Mouse (Mus musculus): ENCODE results near the gene Naa11. TPM values are rescaled to one million over a fixed set of nuclear protein-coding genes. Genes with fewer than 3 reads are reported as not detected.
A peak's percentile ranks its signal among the peaks of the same experiment; 100 is the strongest.

The Naa11 gene
- total RNA-seq (2014; rRNA removed) (not detected in 2 replicates), polyA plus RNA-seq (2015; fragmentation: Nextera tagmentation; extraction: Ambion mirVana) (0.05 and 0.08 TPM in 2 replicates)

DNA sequence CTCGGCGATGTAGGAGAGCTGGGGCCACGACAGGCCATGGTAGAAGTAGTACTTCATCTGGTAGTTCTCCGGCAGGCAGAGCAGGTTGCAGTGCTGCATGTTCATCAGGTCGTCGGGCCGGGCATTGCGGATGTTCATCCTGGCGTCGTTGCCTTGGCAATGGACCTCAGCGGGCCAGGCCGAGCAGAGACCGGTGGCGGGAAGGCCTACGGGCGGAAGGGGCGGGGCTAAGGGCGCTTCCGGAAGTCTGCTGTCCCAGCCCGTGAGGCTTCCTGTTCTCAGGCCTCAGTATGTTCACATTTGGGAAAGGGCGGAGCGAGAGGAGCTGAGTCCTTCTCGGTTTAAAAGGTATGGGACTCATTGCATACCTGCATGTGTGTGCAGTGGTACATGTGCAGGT, at the start of gene Naa11:
Gene Naa11 (minus strand): TSS at position 220 of the 400 bp plus-strand sequence.
- no peak for TF ChIP-seq CTCF (IDR thresholded peaks at IDR 0.05; ENCODE audit: low read depth)
- H3K9me3 ChIP-seq (ENCODE audit: low read length): no peaks in the 10 kb centered on the region
- WGBS: 97% methylated on average over 23 of the region's 23 CpGs
- H3K4me2 ChIP-seq (ENCODE audit: low read depth): no peak within 1 kb of the TSS
- ATAC-seq: no peak
- no peak within 1 kb of the TSS for H3K27ac ChIP-seq (ENCODE audit: low read depth, low read length)
- no peaks in the 10 kb centered on the region for H3K36me3 ChIP-seq (ENCODE audit: insufficient read depth)
- no peak within 1 kb of the TSS for H3K9ac ChIP-seq
- peaks cover 7% of the 10 kb centered on the region; the same call in 1 of the 2 replicates for H3K4me1 ChIP-seq (ENCODE audit: insufficient read depth)
- no peaks in the 10 kb centered on the region for H3K27me3 ChIP-seq (ENCODE audit: insufficient read depth, low read length)
- DNase-seq: no peak
- H3K4me3 ChIP-seq (ENCODE audit: low read depth, low read length): no peak within 1 kb of the TSS

DNA sequence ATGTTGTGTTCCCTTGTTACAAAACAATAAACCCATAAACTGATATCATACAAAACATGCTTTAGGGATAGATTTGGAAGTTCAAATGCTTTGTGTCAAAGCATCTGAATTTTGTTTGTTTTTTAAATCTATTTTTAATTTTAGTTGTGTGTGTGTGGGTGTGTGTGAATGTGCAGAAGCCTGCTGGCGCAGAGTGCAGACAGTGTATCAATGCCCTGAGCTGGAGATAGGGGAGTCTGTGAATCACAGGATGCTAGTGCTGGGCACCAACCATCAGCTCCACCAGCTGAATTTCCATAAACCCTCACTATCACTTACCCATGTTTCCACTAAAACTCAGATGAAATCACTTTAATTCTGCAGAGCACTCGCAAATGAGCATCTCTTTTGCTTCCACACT, 40.3 kb upstream of the Naa11 start:
- H3K4me2 ChIP-seq (ENCODE audit: low read depth): no peak overlapping the region
- no peak for TF ChIP-seq CTCF (IDR thresholded peaks at IDR 0.05; ENCODE audit: low read depth)
- no peaks in the 10 kb centered on the region for H3K9me3 ChIP-seq (ENCODE audit: low read length)
- 0 out of 2 replicates have a peak, but pooled peaks cover 4% of the 10 kb centered on the region for H3K4me1 ChIP-seq (ENCODE audit: insufficient read depth)
- H3K4me3 ChIP-seq (ENCODE audit: low read depth, low read length): no peak overlapping the region
- H3K36me3 ChIP-seq (ENCODE audit: insufficient read depth): no peaks in the 10 kb centered on the region
- H3K9ac ChIP-seq: no peak overlapping the region
- no peak overlapping the region for H3K27ac ChIP-seq (ENCODE audit: low read depth, low read length)
- DNase-seq: no peak
- WGBS: 92% methylated on average over 2 of the region's 2 CpGs
- ATAC-seq: no peak
- no peaks in the 10 kb centered on the region for H3K27me3 ChIP-seq (ENCODE audit: insufficient read depth, low read length)

DNA sequence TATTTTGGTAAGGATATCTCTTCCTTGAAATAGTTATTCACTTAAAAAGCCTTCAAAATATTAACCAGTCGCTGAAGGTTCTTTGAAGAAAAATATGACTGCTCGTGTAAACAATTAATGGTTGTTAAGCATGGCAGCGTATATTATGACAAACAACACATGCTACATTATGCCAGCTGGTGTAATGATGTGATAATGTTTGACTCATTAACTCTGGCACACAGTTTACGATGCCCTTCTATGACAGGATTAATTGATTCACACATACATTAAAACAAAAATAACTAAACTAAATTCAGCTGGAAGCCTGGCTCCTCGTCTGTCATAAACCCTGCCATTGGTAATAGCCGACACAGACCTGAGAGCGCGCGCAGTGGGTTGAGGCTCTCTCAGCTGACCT, 37.8 kb upstream of the Naa11 start:
- no peak overlapping the region for H3K4me3 ChIP-seq (ENCODE audit: low read depth, low read length)
- 56% methylated on average over 9 of the region's 9 CpGs for WGBS
- H3K4me2 ChIP-seq (ENCODE audit: low read depth): no peak overlapping the region
- no peak overlapping the region for H3K27ac ChIP-seq (ENCODE audit: low read depth, low read length)
- H3K9ac ChIP-seq: no peak overlapping the region
- H3K27me3 ChIP-seq (ENCODE audit: insufficient read depth, low read length): no peaks in the 10 kb centered on the region
- H3K36me3 ChIP-seq (ENCODE audit: insufficient read depth): no peaks in the 10 kb centered on the region
- H3K9me3 ChIP-seq (ENCODE audit: low read length): no peaks in the 10 kb centered on the region
- TF ChIP-seq CTCF (IDR thresholded peaks at IDR 0.05; ENCODE audit: low read depth): no peak
- ATAC-seq: no peak
- 0 out of 2 replicates have a peak, but pooled peaks cover 4% of the 10 kb centered on the region for H3K4me1 ChIP-seq (ENCODE audit: insufficient read depth)
- no peak for DNase-seq

DNA sequence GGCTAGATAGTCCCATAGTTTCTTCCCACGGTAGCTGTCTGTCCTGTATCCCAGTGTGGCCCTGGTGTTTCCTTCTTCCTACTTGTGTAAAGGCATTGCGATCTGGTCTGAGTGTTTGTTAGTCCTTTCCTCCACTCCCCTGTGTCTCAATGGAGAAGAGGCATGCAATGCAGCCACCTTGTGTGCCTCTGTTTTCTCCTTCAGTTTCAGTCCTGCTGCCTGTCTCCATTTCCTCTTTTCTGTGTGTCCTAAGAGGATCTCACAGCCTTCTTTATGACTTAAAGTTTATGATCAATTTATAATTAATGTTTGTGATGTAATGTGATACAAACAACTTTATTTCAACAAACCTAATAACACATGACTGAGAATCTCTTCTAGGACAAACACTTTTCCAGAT, 29.5 kb upstream of the Naa11 start:
- WGBS: 94% methylated on average over 2 of the region's 2 CpGs
- no peak overlapping the region for H3K27ac ChIP-seq (ENCODE audit: low read depth, low read length)

DNA sequence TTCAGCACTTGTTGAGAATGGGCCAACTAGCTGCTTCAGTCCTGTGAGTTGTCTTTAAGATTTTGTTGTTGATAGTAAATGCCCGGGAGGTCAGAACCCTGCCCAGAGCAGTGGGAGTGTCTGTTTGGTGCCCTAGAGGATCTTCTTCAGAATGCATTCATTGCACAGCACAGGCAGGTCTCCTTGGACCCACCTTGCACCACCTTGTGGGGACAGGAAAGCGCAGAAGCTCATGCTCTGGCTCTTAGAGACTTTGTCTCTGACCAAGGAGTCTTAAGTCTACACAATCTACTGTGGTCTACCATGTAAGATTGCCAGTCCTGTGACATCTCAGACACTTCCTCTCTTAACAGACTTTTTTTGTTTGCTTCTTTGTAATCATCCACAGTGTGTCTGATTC, 25.0 kb upstream of the Naa11 start:
- no peak for DNase-seq
- no peaks in the 10 kb centered on the region for H3K27me3 ChIP-seq (ENCODE audit: insufficient read depth, low read length)
- no peaks in the 10 kb centered on the region for H3K9me3 ChIP-seq (ENCODE audit: low read length)
- no peak overlapping the region for H3K9ac ChIP-seq
- no peaks in the 10 kb centered on the region for H3K4me1 ChIP-seq (ENCODE audit: insufficient read depth)
- 81% methylated on average over 2 of the region's 2 CpGs for whole genome bisulfite sequencing
- no peak overlapping the region for H3K4me2 ChIP-seq (ENCODE audit: low read depth)
- no peak overlapping the region for H3K27ac ChIP-seq (ENCODE audit: low read depth, low read length)
- no peak for TF ChIP-seq CTCF (IDR thresholded peaks at IDR 0.05; ENCODE audit: low read depth)
- H3K36me3 ChIP-seq (ENCODE audit: insufficient read depth): no peaks in the 10 kb centered on the region
- no peak overlapping the region for H3K4me3 ChIP-seq (ENCODE audit: low read depth, low read length)
- no peak for ATAC-seq

More for the DNA sequence above, 29.5 kb upstream of the Naa11 start:
- Histone ChIP-seq H3K9ac (no peak overlapping the region), H3K9me3 (ENCODE audit: low read length) (no peaks in the 10 kb centered on the region), H3K4me3 (ENCODE audit: low read depth, low read length) (no peak overlapping the region), H3K4me1 (ENCODE audit: insufficient read depth) (no peaks in the 10 kb centered on the region), H3K36me3 (ENCODE audit: insufficient read depth) (no peaks in the 10 kb centered on the region), H3K4me2 (ENCODE audit: low read depth) (no peak overlapping the region), H3K27me3 (ENCODE audit: insufficient read depth, low read length) (no peaks in the 10 kb centered on the region)
- ATAC-seq: no peak
- no peak for DNase-seq
- TF ChIP-seq CTCF (IDR thresholded peaks at IDR 0.05; ENCODE audit: low read depth): no peak

DNA sequence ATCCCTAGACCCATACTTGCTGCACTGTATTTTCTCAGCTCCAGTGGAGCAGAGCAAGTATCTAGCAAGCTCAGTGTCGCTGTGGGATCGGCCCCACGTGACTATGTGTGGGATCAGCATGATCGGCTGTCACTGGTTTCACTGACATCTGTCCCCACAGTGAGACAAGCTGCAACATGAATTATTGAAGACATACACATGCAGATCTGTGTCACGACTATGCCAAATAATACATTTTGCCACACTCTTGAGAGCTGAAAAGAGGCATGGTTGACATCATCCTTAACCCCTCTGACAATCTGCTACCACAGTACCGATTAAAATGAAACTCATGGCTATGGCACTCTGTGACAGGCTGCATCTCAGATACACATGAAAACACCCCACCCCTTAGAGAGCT, 23.7 kb upstream of the Naa11 start:
- Histone ChIP-seq H3K36me3 (ENCODE audit: insufficient read depth) (no peaks in the 10 kb centered on the region), H3K4me1 (ENCODE audit: insufficient read depth) (no peaks in the 10 kb centered on the region), H3K9ac (no peak overlapping the region), H3K4me2 (ENCODE audit: low read depth) (no peak overlapping the region), H3K4me3 (ENCODE audit: low read depth, low read length) (no peak overlapping the region), H3K9me3 (ENCODE audit: low read length) (no peaks in the 10 kb centered on the region), H3K27me3 (ENCODE audit: insufficient read depth, low read length) (no peaks in the 10 kb centered on the region), H3K27ac (ENCODE audit: low read depth, low read length) (no peak overlapping the region)
- 32% methylated on average over 6 of the region's 6 CpGs for WGBS
- no peak for TF ChIP-seq CTCF (IDR thresholded peaks at IDR 0.05; ENCODE audit: low read depth)
- ATAC-seq (peak; percentile 94), DNase-seq (peak; percentile 77)

DNA sequence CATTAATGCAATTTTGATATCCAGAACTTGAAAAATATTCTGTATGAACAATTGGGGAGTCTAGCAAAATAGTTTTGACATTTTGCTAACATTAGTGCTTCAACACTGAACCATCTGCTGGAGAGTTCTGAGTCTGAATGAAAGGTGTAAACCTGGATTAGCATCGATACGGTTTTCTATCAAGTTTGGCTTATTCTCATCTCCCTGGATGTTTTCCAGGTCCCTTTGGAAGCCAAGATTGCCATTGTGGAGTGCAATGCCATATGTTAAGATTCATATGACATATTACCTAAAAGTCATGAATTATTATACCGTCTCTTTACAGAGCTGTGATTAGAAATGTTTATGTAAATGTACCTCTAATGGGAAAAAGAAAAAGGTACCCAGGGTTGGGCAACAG, 21.5 kb upstream of the Naa11 start:
- Histone ChIP-seq H3K27me3 (ENCODE audit: insufficient read depth, low read length) (no peaks in the 10 kb centered on the region), H3K4me2 (ENCODE audit: low read depth) (no peak overlapping the region), H3K27ac (ENCODE audit: low read depth, low read length) (no peak overlapping the region), H3K36me3 (ENCODE audit: insufficient read depth) (no peaks in the 10 kb centered on the region), H3K4me1 (ENCODE audit: insufficient read depth) (no peaks in the 10 kb centered on the region), H3K9ac (no peak overlapping the region), H3K9me3 (ENCODE audit: low read length) (no peaks in the 10 kb centered on the region), H3K4me3 (ENCODE audit: low read depth, low read length) (no peak overlapping the region)
- ATAC-seq (no peak), DNase-seq (peak; percentile 43)
- no peak for TF ChIP-seq CTCF (IDR thresholded peaks at IDR 0.05; ENCODE audit: low read depth)
- 38% methylated on average over 3 of the region's 3 CpGs for WGBS

Measured in forebrain, postnatal 0 days (tissue).